Mouse (Mus musculus): ENCODE results near the gene Gpld1.

GRCm38 (mm10) chr13:24915831-24916230 lies 27.1 kb upstream of the Gpld1 start:
- TF ChIP-seq CTCF (IDR thresholded peaks at IDR 0.05; ENCODE audit: low read depth) (no peak), EP300 (IDR thresholded peaks at IDR 0.05; ENCODE audit: low read depth) (no peak)

Measured in liver, postnatal 0 days (tissue).